Mouse (Mus musculus) megakaryocyte, embryonic 14.5 days (primary cell): ENCODE results near the gene Bmx.

Experiments
- FLI1 ChIP-seq: IDR thresholded peaks from 2 replicates; pipeline ENCODE4 v1.6.1; 2012; ENCODE audit warnings: low read length, inconsistent platforms, mixed read lengths
- GATA1 ChIP-seq: IDR thresholded peaks from 3 replicates; pipeline ENCODE4 v1.6.1; 2012; ENCODE audit warnings: mixed read lengths, low read length, inconsistent platforms, borderline replicate concordance

DNA sequence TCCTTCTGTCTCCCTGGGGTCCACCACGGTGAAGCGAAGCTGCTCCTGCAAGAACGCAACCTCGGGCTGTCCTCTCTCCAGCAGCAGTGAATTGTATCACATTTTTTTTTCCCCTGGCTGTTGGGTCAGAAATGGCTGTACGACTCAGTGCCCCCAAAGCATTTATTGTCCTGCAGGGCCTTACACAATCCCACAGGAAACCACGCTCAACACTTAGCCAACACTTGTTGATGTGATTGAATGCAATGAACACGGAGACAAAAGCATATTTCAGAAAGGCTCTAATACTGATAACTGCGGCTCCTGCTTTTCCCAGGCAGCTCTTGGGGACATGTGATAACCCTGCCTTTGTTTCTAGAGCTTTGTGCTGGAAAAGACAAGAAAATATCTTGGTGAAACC lies at the start of gene Bmx:
- TF ChIP-seq GATA1 (no peak), FLI1 (no peak)
